ENCODE assay signal across 9 mouse cellular contexts in the genomic region with DNA sequence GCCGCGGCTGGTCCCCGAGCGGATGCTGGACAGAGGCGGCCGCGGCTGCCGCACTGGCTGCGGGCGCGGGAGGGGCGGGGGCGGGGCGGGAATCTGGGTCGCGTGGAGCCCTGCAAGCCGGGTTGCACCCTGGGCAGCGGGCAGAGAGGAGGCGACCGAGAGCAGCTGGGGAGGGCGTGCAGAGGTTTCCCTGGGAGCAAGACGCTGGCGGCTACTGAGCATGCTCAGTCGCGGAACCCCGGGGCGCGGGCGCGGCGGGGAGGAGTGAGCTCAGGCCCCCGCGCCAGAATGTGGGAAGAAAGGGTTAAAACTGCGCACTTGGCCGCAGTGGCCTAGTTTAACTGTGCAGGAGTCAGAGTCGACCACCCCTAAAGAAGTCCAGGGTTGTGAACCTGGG. TPM values are rescaled to one million over a fixed set of nuclear protein-coding genes. Genes with fewer than 3 reads are reported as not detected.
DNase-seq lines count a peak whose midpoint lies in the region; ATAC-seq and TF ChIP-seq lines count a peak whose summit lies in the region.
"Had no signal": no experiment of that assay in that cellular context is flagged by ENCODE, and none has a peak within 500 bp of the region (broad histone marks: within the 10 kb centered on the region; RNA-seq: fewer than 3 reads in every experiment).

TSS of gene Elmod1 (minus strand) at position 180 of the 397 bp plus-strand sequence.

- WGBS in kidney, adult 2 months = under 1% methylated on average over 36 of the region's 36 CpGs
- 4% methylated on average over 36 of the region's 36 CpGs for WGBS in forebrain, postnatal 0 days
- 1% methylated on average over 36 of the region's 36 CpGs for WGBS in kidney, embryonic 16.5 days
- WGBS in limb, embryonic 15.5 days = under 1% methylated on average over 34 of the region's 36 CpGs
- WGBS in neural tube, embryonic 15.5 days = under 1% methylated on average over 35 of the region's 36 CpGs

- H3K9me3 ChIP-seq in forebrain, postnatal 0 days (ENCODE audit: low read length) = no peaks in the 10 kb centered on the region
- no peaks in the 10 kb centered on the region for H3K9me3 ChIP-seq in kidney, embryonic 16.5 days (ENCODE audit: low read length)
- no peaks in the 10 kb centered on the region for H3K9me3 ChIP-seq in limb, embryonic 15.5 days
- H3K9me3 ChIP-seq in neural tube, embryonic 15.5 days (replicated peaks) = no peaks in the 10 kb centered on the region
- H3K9me3 ChIP-seq: G1E had no signal

- peak; percentile 19 for DNase-seq in kidney, adult 2 months
- DNase-seq in kidney, adult 8-10 months = no peak
- DNase-seq in cerebellum, adult 18-20 months = peak; percentile 74 to 79
- peak; percentile 82 for DNase-seq in forebrain, postnatal 0 days
- no peak for DNase-seq in spleen, adult 12 weeks (ENCODE audit: low spot score)

- H3K36me3 ChIP-seq in kidney, adult 2 months (ENCODE audit: control insufficient read depth, insufficient read depth, low read length) = no peaks in the 10 kb centered on the region
- H3K36me3 ChIP-seq in forebrain, postnatal 0 days (ENCODE audit: insufficient read depth) = no peaks in the 10 kb centered on the region
- no peaks in the 10 kb centered on the region for H3K36me3 ChIP-seq in kidney, embryonic 16.5 days (ENCODE audit: insufficient read depth, low read length)
- H3K36me3 ChIP-seq in limb, embryonic 15.5 days = no peaks in the 10 kb centered on the region
- no peaks in the 10 kb centered on the region for H3K36me3 ChIP-seq in neural tube, embryonic 15.5 days
- H3K36me3 ChIP-seq: G1E had no signal

- peak within 1 kb of the TSS; percentile 43 for H3K4me3 ChIP-seq in kidney, adult 2 months (ENCODE audit: insufficient read depth, low read depth, low read length)
- peak within 1 kb of the TSS; percentile 81 for H3K4me3 ChIP-seq in forebrain, postnatal 0 days (ENCODE audit: low read depth, low read length)
- H3K4me3 ChIP-seq in kidney, embryonic 16.5 days (ENCODE audit: low read length) = peak within 1 kb of the TSS; percentile 59
- peak within 1 kb of the TSS; percentile 48 for H3K4me3 ChIP-seq in limb, embryonic 15.5 days
- H3K4me3 ChIP-seq in neural tube, embryonic 15.5 days (replicated peaks) = peak within 1 kb of the TSS; percentile 64

- H3K9ac ChIP-seq in forebrain, postnatal 0 days = peak within 1 kb of the TSS; percentile 95
- peak within 1 kb of the TSS; percentile 48; the same call in 1 of the 2 replicates for H3K9ac ChIP-seq in kidney, embryonic 16.5 days (replicated peaks; ENCODE audit: low read length)
- H3K9ac ChIP-seq in limb, embryonic 15.5 days = 0 out of 2 replicates have a peak within 1 kb of the TSS, but pooled peaks have one; percentile 14
- peak within 1 kb of the TSS; percentile 84 for H3K9ac ChIP-seq in neural tube, embryonic 15.5 days (replicated peaks)

- no peaks in the 10 kb centered on the region for H3K4me1 ChIP-seq in kidney, adult 2 months (ENCODE audit: control insufficient read depth, insufficient read depth, low read length)
- peaks cover 9% of the 10 kb centered on the region for H3K4me1 ChIP-seq in forebrain, postnatal 0 days (ENCODE audit: insufficient read depth)
- H3K4me1 ChIP-seq in kidney, embryonic 16.5 days (ENCODE audit: insufficient read depth, low read length) = 0 out of 2 replicates have a peak, but pooled peaks cover 6% of the 10 kb centered on the region
- peaks cover 15% of the 10 kb centered on the region for H3K4me1 ChIP-seq in limb, embryonic 15.5 days
- H3K4me1 ChIP-seq in neural tube, embryonic 15.5 days = peaks cover 21% of the 10 kb centered on the region

- TF ChIP-seq POLR2A in kidney, adult 2 months (IDR thresholded peaks at IDR 0.05; ENCODE audit: low read depth, low read length) = no peak

- no peak within 1 kb of the TSS for H3K27ac ChIP-seq in kidney, adult 2 months (ENCODE audit: insufficient read depth, low read depth, low read length)
- peak within 1 kb of the TSS; percentile 97 for H3K27ac ChIP-seq in forebrain, postnatal 0 days (ENCODE audit: low read depth, low read length)
- H3K27ac ChIP-seq in kidney, embryonic 16.5 days (ENCODE audit: low read length) = no peak within 1 kb of the TSS
- no peak within 1 kb of the TSS for H3K27ac ChIP-seq in limb, embryonic 15.5 days
- peak within 1 kb of the TSS; percentile 92 for H3K27ac ChIP-seq in neural tube, embryonic 15.5 days (replicated peaks)

- no peaks in the 10 kb centered on the region; the same call in 1 of the 2 replicates for H3K27me3 ChIP-seq in kidney, adult 2 months (replicated peaks; ENCODE audit: control insufficient read depth, insufficient read depth, low read length)
- no peaks in the 10 kb centered on the region for H3K27me3 ChIP-seq in forebrain, postnatal 0 days (ENCODE audit: insufficient read depth, low read length)
- H3K27me3 ChIP-seq in kidney, embryonic 16.5 days (ENCODE audit: insufficient read depth, low read length) = peaks cover 32% of the 10 kb centered on the region
- H3K27me3 ChIP-seq in limb, embryonic 15.5 days = peaks cover 18% of the 10 kb centered on the region
- H3K27me3 ChIP-seq in neural tube, embryonic 15.5 days (replicated peaks) = no peaks in the 10 kb centered on the region

- peak within 1 kb of the TSS; percentile 71 for H3K4me2 ChIP-seq in forebrain, postnatal 0 days (ENCODE audit: low read depth)
- H3K4me2 ChIP-seq in kidney, embryonic 16.5 days (replicated peaks; ENCODE audit: low read depth, low read length) = peak within 1 kb of the TSS; percentile 82
- H3K4me2 ChIP-seq in limb, embryonic 15.5 days = peak within 1 kb of the TSS; percentile 96
- peak within 1 kb of the TSS; percentile 72 for H3K4me2 ChIP-seq in neural tube, embryonic 15.5 days

- no peak for TF ChIP-seq CTCF in kidney, adult 2 months (conservative IDR thresholded peaks at IDR 0.05; ENCODE audit: insufficient read depth, insufficient read length, low read depth, low read length)
- TF ChIP-seq CTCF in forebrain, postnatal 0 days (IDR thresholded peaks at IDR 0.05; ENCODE audit: low read depth) = peak; percentile 69

- peak; percentile 92 for ATAC-seq in forebrain, postnatal 0 days
- peak; percentile 91; the same call in 1 of the 2 replicates for ATAC-seq in kidney, embryonic 16.5 days (ENCODE audit: low FRiP score, low TSS enrichment)
- no peak for ATAC-seq in limb, embryonic 15.5 days (ENCODE audit: insufficient number of reproducible peaks, low FRiP score, low TSS enrichment, low read depth)
- ATAC-seq in neural tube, embryonic 15.5 days (ENCODE audit: low FRiP score) = peak; percentile 90

RNA-seq across cellular contexts. Expression of gene Elmod1, which starts in this region (rescaled TPM):
- polyA plus RNA-seq in kidney, adult 2 months (2012; rRNA removed) = 0.30 TPM in 2 replicates
- total RNA-seq in forebrain, postnatal 0 days (2014; rRNA removed) = 114 and 134 TPM in 2 replicates
- 19.8 and 27.2 TPM in 2 replicates for polyA plus RNA-seq in forebrain, postnatal 0 days (2015; fragmentation: Nextera tagmentation; extraction: Ambion mirVana)
- polyA plus RNA-seq in kidney, embryonic 16.5 days (2015; fragmentation: Nextera tagmentation; extraction: Ambion mirVana) = 0.41 and 0.55 TPM in 2 replicates
- polyA plus RNA-seq in limb, embryonic 15.5 days (2015; fragmentation: Nextera tagmentation; extraction: Ambion mirVana) = 3.4 and 3.8 TPM in 2 replicates
- polyA plus RNA-seq in neural tube, embryonic 15.5 days (2015; fragmentation: Nextera tagmentation; extraction: Ambion mirVana) = 23.5 and 29.5 TPM in 2 replicates
- polyA plus RNA-seq: G1E had no signal

Comparison
In these comparisons a context has a peak if more than half of its experiments do, and no peak if none do; other contexts are left out.
1. Peak in DNase-seq and H3K4me3 ChIP-seq in kidney, adult 2 months; RNA of the gene not detected or under 1 TPM.
2. Peak in ATAC-seq, H3K4me3 ChIP-seq, H3K9ac ChIP-seq and H3K4me2 ChIP-seq in kidney, embryonic 16.5 days; RNA of the gene not detected or under 1 TPM.
3. DNase-seq: peak in cerebellum, adult 18-20 months (2 of 2) and forebrain, postnatal 0 days (single experiment); none in kidney, adult 8-10 months (0 of 2) and spleen, adult 12 weeks (single experiment).
4. H3K27ac ChIP-seq: peak in forebrain, postnatal 0 days (single experiment) and neural tube, embryonic 15.5 days (single experiment); none in kidney, adult 2 months (single experiment), kidney, embryonic 16.5 days (single experiment) and limb, embryonic 15.5 days (single experiment).
5. H3K9ac ChIP-seq: peak in every context shown above with its lines; median percentile 95 in forebrain, postnatal 0 days; 84 in neural tube, embryonic 15.5 days; 48 in kidney, embryonic 16.5 days; 14 in limb, embryonic 15.5 days.
6. Peak in every context shown above with its lines, with median percentiles within 50 percentile points of each other: H3K4me3 ChIP-seq and H3K4me2 ChIP-seq.